Mouse (Mus musculus): ENCODE data around the gene Actn1.

DNA sequence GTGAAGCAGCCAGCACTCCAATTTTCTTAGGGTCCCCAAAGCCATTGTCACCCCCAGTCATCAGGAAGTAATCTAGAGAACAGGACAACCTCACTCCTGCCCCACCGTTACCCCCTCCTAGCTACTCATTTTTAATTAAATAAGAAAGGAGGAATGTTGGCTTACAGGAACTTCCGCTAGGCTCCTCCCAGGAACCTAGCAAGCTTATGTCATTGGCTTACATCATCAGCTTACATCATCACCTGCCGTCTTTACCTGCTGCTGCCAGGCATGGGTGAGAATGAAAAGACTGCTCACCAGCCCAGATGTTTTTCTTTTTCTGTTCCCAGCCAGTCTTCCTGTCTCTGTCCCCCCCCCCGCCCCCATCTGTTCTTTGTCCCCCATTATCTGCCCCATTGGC lies 50.3 kb downstream of the Actn1 start:
- TF ChIP-seq FLI1 (IDR thresholded peaks at IDR 0.05; ENCODE audit: low read length) (no peak), GATA1 (IDR thresholded peaks at IDR 0.05; ENCODE audit: borderline replicate concordance, low read length) (no peak)
